Comparison of ENCODE assay signal across 7 mouse cellular contexts in the genomic region with DNA sequence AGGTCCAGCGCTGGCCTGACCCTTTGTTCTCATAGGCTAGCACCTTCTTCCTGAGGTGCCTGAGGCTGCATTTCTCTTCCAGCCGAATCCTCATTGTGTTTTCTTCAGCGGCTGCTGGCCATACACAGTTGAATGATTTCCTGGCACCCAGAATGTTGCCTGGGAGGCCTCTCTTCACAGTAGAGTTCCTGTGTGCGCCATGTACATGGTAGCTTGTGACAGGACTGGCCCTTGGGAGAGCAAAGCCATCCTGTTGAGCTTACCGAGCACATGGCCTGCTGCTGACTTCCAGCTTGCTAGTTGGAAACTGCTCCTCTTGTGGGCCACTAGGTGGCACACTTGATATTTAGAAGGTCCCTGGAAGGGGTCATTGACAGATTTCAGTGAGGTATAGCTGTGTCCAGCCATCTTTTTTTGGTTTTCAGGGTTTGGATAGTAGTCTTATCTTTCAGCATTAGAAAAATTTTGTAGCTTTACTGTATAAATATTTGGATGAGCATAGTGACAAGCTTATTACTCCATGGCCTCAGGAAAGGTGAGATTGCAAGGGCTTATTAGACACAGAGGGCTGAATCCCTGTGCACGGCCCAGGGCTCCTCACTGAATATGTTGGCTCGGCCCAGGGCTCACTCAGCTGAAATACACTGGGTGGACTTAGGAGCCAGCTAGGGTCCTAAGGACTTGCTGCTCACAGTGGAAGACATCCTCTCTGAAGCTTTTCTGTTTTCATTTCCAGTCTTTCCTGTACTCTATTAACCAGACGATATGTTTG. TPM values are rescaled to one million over a fixed set of nuclear protein-coding genes. Genes with fewer than 3 reads are reported as not detected.
DNase-seq lines count a peak whose midpoint lies in the region; ATAC-seq and TF ChIP-seq lines count a peak whose summit lies in the region.

No protein-coding gene starts in this region.

- peaks cover 66% of the 10 kb centered on the region for H3K36me3 ChIP-seq in forebrain, postnatal 0 days (ENCODE audit: insufficient read depth)

- WGBS in forebrain, postnatal 0 days, result 59% methylated on average over 8 of the region's 8 CpGs

- peak; percentile 50; the same call in 1 of the 2 replicates for ATAC-seq in cerebellum, adult (ENCODE audit: insufficient number of reproducible peaks, low FRiP score, low TSS enrichment)
- ATAC-seq in forebrain, postnatal 0 days, result peak; percentile 64
- ATAC-seq in megakaryocyte-erythroid progenitor cell, adult 5-6 weeks (replicated peaks; ENCODE audit: low FRiP score, low TSS enrichment, poor library complexity, severe bottlenecking), result peak; percentile 69
- ATAC-seq in activated CD4-positive, CD25-positive, alpha-beta regulatory T cell, adult 4 months, result no peak

- H3K9me3 ChIP-seq in forebrain, postnatal 0 days (ENCODE audit: low read length), result no peaks in the 10 kb centered on the region

- TF ChIP-seq CTCF in forebrain, postnatal 0 days (IDR thresholded peaks at IDR 0.05; ENCODE audit: low read depth), result peak; percentile 90

- H3K9ac ChIP-seq in forebrain, postnatal 0 days, result no peak overlapping the region

- H3K27ac ChIP-seq in forebrain, postnatal 0 days (ENCODE audit: low read depth, low read length), result no peak overlapping the region

- H3K4me1 ChIP-seq in forebrain, postnatal 0 days (ENCODE audit: insufficient read depth), result no peaks in the 10 kb centered on the region

- H3K4me2 ChIP-seq in forebrain, postnatal 0 days (ENCODE audit: low read depth), result no peak overlapping the region

- DNase-seq in thymus, postnatal 14 days, result peak; percentile 14
- DNase-seq in thymus, adult 18-20 months, result no peak
- peak; percentile 80 for DNase-seq in forebrain, postnatal 0 days
- DNase-seq in kidney, adult 9 months, result peak; percentile 65

- H3K27me3 ChIP-seq in forebrain, postnatal 0 days (ENCODE audit: insufficient read depth, low read length), result no peaks in the 10 kb centered on the region

- no peak overlapping the region for H3K4me3 ChIP-seq in forebrain, postnatal 0 days (ENCODE audit: low read depth, low read length)

RNA-seq across cellular contexts. Expression of a gene that starts 28.5 kb away (rescaled TPM):
- total RNA-seq in forebrain, postnatal 0 days (2014; rRNA removed), result 37.9 and 44.1 TPM in 2 replicates
- polyA plus RNA-seq in forebrain, postnatal 0 days (2015; fragmentation: Nextera tagmentation; extraction: Ambion mirVana), result 29.3 and 30.0 TPM in 2 replicates
- total RNA-seq in megakaryocyte-erythroid progenitor cell, adult 5-6 weeks (2014; fragmentation: Nextera tagmentation), result 18.4 and 22.9 TPM in 2 replicates
- 10.8 and 17.3 TPM in 2 replicates for total RNA-seq in megakaryocyte-erythroid progenitor cell, adult 5-6 weeks (2017)
- 10 to 100 TPM; 24.3 to 30.2 TPM for polyA plus RNA-seq in activated CD4-positive, CD25-positive, alpha-beta regulatory T cell, adult 4 months (2017; shearing (Covaris generic))

RNA-seq across cellular contexts. Expression of a gene that starts 33.3 kb away (rescaled TPM):
- 0.23 TPM in 1 of 2 replicates, not detected in the other for total RNA-seq in forebrain, postnatal 0 days (2014; rRNA removed)
- polyA plus RNA-seq in forebrain, postnatal 0 days (2015; fragmentation: Nextera tagmentation; extraction: Ambion mirVana), result 0.48 and 0.52 TPM in 2 replicates
- not detected in 2 replicates for total RNA-seq in megakaryocyte-erythroid progenitor cell, adult 5-6 weeks (2014; fragmentation: Nextera tagmentation)
- not detected in 2 replicates for total RNA-seq in megakaryocyte-erythroid progenitor cell, adult 5-6 weeks (2017)
- under 1 TPM in 1 of 2 experiments, not detected in 1; 0.40 TPM for polyA plus RNA-seq in activated CD4-positive, CD25-positive, alpha-beta regulatory T cell, adult 4 months (2017; shearing (Covaris generic))

Comparison
In these comparisons a context has a peak if more than half of its experiments do, and no peak if none do; other contexts are left out.
1. DNase-seq: peak in thymus, postnatal 14 days (single experiment), forebrain, postnatal 0 days (single experiment) and kidney, adult 9 months (single experiment); none in thymus, adult 18-20 months (0 of 2).